Mouse (Mus musculus): ENCODE results near the gene Ing3. TPM values are rescaled to one million over a fixed set of nuclear protein-coding genes. Genes with fewer than 3 reads are reported as not detected.

Gene Ing3
- total RNA-seq (2012; rRNA removed) (14.5 and 20.2 TPM in 2 replicates), total RNA-seq (2014; rRNA removed) (34.3 and 45.6 TPM in 2 replicates), polyA plus RNA-seq (2012; ENCODE audit: insufficient read length, low read depth) (21.9 and 27.4 TPM in 2 replicates)

DNA sequence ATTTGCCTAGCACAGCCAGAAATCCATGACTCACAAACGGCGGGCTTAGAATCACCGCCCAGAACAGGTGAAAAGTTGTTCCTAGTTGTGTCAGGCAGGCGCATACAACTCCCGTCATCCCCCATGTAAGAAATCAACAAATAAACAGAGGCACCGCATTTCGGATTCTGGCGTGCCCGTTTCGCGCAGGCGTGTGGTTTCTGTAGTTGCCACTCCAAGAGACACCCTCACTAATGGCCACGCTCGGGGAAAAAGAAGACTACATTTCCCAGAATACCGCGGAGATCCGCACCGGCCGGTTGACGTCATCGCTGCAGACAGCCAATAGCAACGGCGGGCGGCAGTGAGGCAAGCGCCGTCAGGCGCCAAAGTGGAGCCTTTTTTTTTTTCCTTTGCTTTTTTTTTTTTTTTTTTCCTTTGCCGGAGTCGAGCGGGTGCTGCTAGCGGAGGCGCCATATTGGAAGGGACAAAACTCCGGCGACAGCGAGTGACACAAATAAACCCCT is at the start of gene Ing3:
Gene Ing3 (plus strand): TSS at position 346 of the 506 bp plus-strand sequence.
- TF ChIP-seq RAD21 (IDR thresholded peaks at IDR 0.05; ENCODE audit: low read depth, low read length) = no peak
- TF ChIP-seq MAX (IDR thresholded peaks at IDR 0.05; ENCODE audit: low read length) = no peak; the same call in none of the 2 replicates
- peak; percentile 62; the same call in 1 of the 2 replicates for TF ChIP-seq MYC (IDR thresholded peaks at IDR 0.05; ENCODE audit: low read depth, low read length)
- TF ChIP-seq NRF1 (IDR thresholded peaks at IDR 0.05; ENCODE audit: low read depth, low read length) = peak; percentile 81
- TF ChIP-seq USF1 (IDR thresholded peaks at IDR 0.05; ENCODE audit: low read depth, low read length) = no peak
- TF ChIP-seq JUND (conservative IDR thresholded peaks at IDR 0.05; ENCODE audit: low read depth, low read length) = 0 out of 2 replicates have a peak, but pooled peaks have one; percentile 25
- TF ChIP-seq PAX5 (IDR thresholded peaks at IDR 0.05; ENCODE audit: low read length) = no peak
- TF ChIP-seq POLR2AphosphoS2 (IDR thresholded peaks at IDR 0.05; ENCODE audit: low read depth, low read length) = no peak; the same call in 1 of the 2 replicates
- TF ChIP-seq CHD2 (IDR thresholded peaks at IDR 0.05; ENCODE audit: low read length) = no peak; the same call in 1 of the 2 replicates
- TF ChIP-seq IRF4 (IDR thresholded peaks at IDR 0.05; ENCODE audit: low read depth, low read length) = no peak; the same call in 1 of the 2 replicates
- no peak; the same call in 1 of the 2 replicates for TF ChIP-seq ZKSCAN1 (IDR thresholded peaks at IDR 0.05; ENCODE audit: borderline replicate concordance, low read depth, low read length)
- peak; percentile 65 for TF ChIP-seq SIN3A (IDR thresholded peaks at IDR 0.05; ENCODE audit: low read length)
- 0 out of 2 replicates have a peak, but pooled peaks have one; percentile 11 for TF ChIP-seq ZMIZ1 (IDR thresholded peaks at IDR 0.05; ENCODE audit: low read depth, low read length)
- no peak; the same call in 1 of the 2 replicates for TF ChIP-seq ETS1 (conservative IDR thresholded peaks at IDR 0.05; ENCODE audit: low read depth, low read length)
- peak; percentile 88; the same call in 1 of the 2 replicates for TF ChIP-seq E2F4 (IDR thresholded peaks at IDR 0.05; ENCODE audit: insufficient replicate concordance, low read depth, low read length)
- TF ChIP-seq MAZ (IDR thresholded peaks at IDR 0.05; ENCODE audit: low read depth, low read length) = no peak; the same call in 1 of the 2 replicates
- TF ChIP-seq NELFE (IDR thresholded peaks at IDR 0.05; ENCODE audit: low read depth, low read length) = peak; percentile 60
- TF ChIP-seq EP300 (IDR thresholded peaks at IDR 0.05; ENCODE audit: low read length) = no peak
- peak; percentile 33 for TF ChIP-seq JUN (IDR thresholded peaks at IDR 0.05; ENCODE audit: insufficient read depth, low read depth, low read length)
- TF ChIP-seq POLR2A (IDR thresholded peaks at IDR 0.05; ENCODE audit: low read depth, low read length) = peak; percentile 67
- no peak for TF ChIP-seq UBTF (IDR thresholded peaks at IDR 0.05; ENCODE audit: low read depth, low read length)
- peak; percentile 99 for TF ChIP-seq ZNF384 (IDR thresholded peaks at IDR 0.05; ENCODE audit: low read depth, low read length)
- no peak for TF ChIP-seq SMC3 (IDR thresholded peaks at IDR 0.05; ENCODE audit: low read depth, low read length)
- peak; percentile 87 for TF ChIP-seq GABPA (IDR thresholded peaks at IDR 0.05; ENCODE audit: insufficient replicate concordance, low read depth, low read length)
- TF ChIP-seq HCFC1 (IDR thresholded peaks at IDR 0.05; ENCODE audit: low read depth, low read length) = peak; percentile 97
- no peak for TF ChIP-seq ZC3H11A (IDR thresholded peaks at IDR 0.05; ENCODE audit: low read depth, low read length)
- TF ChIP-seq MAFK (IDR thresholded peaks at IDR 0.05; ENCODE audit: insufficient replicate concordance, low read length) = no peak
- TF ChIP-seq TCF12 (IDR thresholded peaks at IDR 0.05; ENCODE audit: low read depth, low read length) = no peak; the same call in 1 of the 2 replicates
- TF ChIP-seq CTCF (conservative IDR thresholded peaks at IDR 0.05 in 1 of 2, IDR thresholded peaks at IDR 0.05 in 1 of 2; ENCODE audit: low read depth in 2 of 2, low read length in 2 of 2) = no peak
- peak; percentile 96 for TF ChIP-seq KAT2A (IDR thresholded peaks at IDR 0.05; ENCODE audit: insufficient replicate concordance, low read length)
- no peak for TF ChIP-seq RCOR1 (conservative IDR thresholded peaks at IDR 0.05; ENCODE audit: low read depth, low read length)
- TF ChIP-seq MEF2A (IDR thresholded peaks at IDR 0.05; ENCODE audit: borderline replicate concordance, low read depth, low read length) = 0 out of 2 replicates have a peak, but pooled peaks have one; percentile 18
- peak; percentile 21 for TF ChIP-seq BHLHE40 (IDR thresholded peaks at IDR 0.05; ENCODE audit: low read depth, low read length)
- no peak for TF ChIP-seq MXI1 (IDR thresholded peaks at IDR 0.05; ENCODE audit: low read depth, low read length)
- TF ChIP-seq ELF1 (IDR thresholded peaks at IDR 0.05; ENCODE audit: low read depth, low read length) = peak; percentile 74
- TF ChIP-seq USF2 (conservative IDR thresholded peaks at IDR 0.05; ENCODE audit: low read depth, low read length) = no peak
- TF ChIP-seq TBP (conservative IDR thresholded peaks at IDR 0.05; ENCODE audit: low read depth, low read length) = 0 out of 2 replicates have a peak, but pooled peaks have one; percentile 44
- TF ChIP-seq CHD1 (IDR thresholded peaks at IDR 0.05; ENCODE audit: low read depth, low read length) = no peak
- in situ Hi-C loops (cut with MboI; ENCODE audit: low pct_ligation_motif_present, low pct_unique_long_range_greater_than_20kb, low sequenced_read_pairs) = no loop called here
- no peaks in the 10 kb centered on the region for H3K27me3 ChIP-seq (replicated peaks)

More for the DNA sequence above, at the start of gene Ing3:
- Histone ChIP-seq H3K79me2 (replicated peaks; ENCODE audit: control insufficient read depth, extremely low read depth, insufficient read depth, poor library complexity, severe bottlenecking) (peaks cover 13% of the 10 kb centered on the region), H3K9me3 (replicated peaks; ENCODE audit: low read length) (no peaks in the 10 kb centered on the region), H3K4me1 (ENCODE audit: control insufficient read depth in 1 of 2, insufficient read depth in 2 of 2) (peaks cover 0 to 19% of the 10 kb centered on the region in 2 experiments; a peak in 2 of 4 replicates), H3K36me3 (replicated peaks in 1 of 2; ENCODE audit: control insufficient read depth in 1 of 2, insufficient read depth in 1 of 2, low read length in 1 of 2) (peaks cover 8 to 18% of the 10 kb centered on the region in 2 experiments), H3K9ac (ENCODE audit: insufficient read depth, low read depth) (peak within 1 kb of the TSS; percentile 82), H3K4me3 (replicated peaks in 1 of 3; ENCODE audit: low read depth in 2 of 3, low read length in 2 of 3, poor library complexity in 1 of 3) (peak within 1 kb of the TSS; percentile 79 to 95 (median 79)), H3K27ac (ENCODE audit: insufficient read depth, low read depth) (peak within 1 kb of the TSS; percentile 85), H3K4me2 (ENCODE audit: insufficient read depth, low read depth, poor library complexity, severe bottlenecking) (peak within 1 kb of the TSS; percentile 99)
- DNase-seq (ENCODE audit: extremely low read depth) = peak; percentile 98
- dilution Hi-C loops (cut with MboI; ENCODE audit: extremely low pct_ligation_motif_present, extremely low pct_unique_long_range_greater_than_20kb, low sequenced_read_pairs) = no loop called here
